Mouse (Mus musculus) gastrocnemius, adult 18-20 months (tissue): Measurements from ENCODE around the gene Eif2b3. TPM values are rescaled to one million over a fixed set of nuclear protein-coding genes. Genes with fewer than 3 reads are reported as not detected.

Experiments
- DNase-seq: peaks from one replicate; pipeline ENCODE4 v3.0.0; 2021; ENCODE audit warnings: low spot score
- long read RNA-seq, 2 experiments: library from polyadenylated mRNA; stranded (forward); transcript quantifications; one replicate each; pipeline ENCODE4 v2.0.0; 2021
- total RNA-seq, 2 experiments: library from RNA; stranded (reverse); gene quantifications; 2 replicates each; pipeline ENCODE4 v1.2.3; 2021

Gene Eif2b3
- total RNA-seq: 10 to 100 TPM; 19.9 to 21.1 TPM
- long read RNA-seq, experiment 1, transcript Eif2b3-203 (12 exons, 1,555 nt): major isoform, 32 of 42 reads
- long read RNA-seq, experiment 1, partial matches to known transcripts: 4 of 42 reads
- long read RNA-seq, experiment 1, other reads (novel, unspliced or antisense): 4 of 42 reads
- long read RNA-seq, experiment 2, transcript Eif2b3-203 (12 exons, 1,555 nt): major isoform, 31 of 39 reads
- long read RNA-seq, experiment 2, partial matches to known transcripts: 0 of 39 reads
- long read RNA-seq, experiment 2, other reads (novel, unspliced or antisense): 8 of 39 reads

DNA sequence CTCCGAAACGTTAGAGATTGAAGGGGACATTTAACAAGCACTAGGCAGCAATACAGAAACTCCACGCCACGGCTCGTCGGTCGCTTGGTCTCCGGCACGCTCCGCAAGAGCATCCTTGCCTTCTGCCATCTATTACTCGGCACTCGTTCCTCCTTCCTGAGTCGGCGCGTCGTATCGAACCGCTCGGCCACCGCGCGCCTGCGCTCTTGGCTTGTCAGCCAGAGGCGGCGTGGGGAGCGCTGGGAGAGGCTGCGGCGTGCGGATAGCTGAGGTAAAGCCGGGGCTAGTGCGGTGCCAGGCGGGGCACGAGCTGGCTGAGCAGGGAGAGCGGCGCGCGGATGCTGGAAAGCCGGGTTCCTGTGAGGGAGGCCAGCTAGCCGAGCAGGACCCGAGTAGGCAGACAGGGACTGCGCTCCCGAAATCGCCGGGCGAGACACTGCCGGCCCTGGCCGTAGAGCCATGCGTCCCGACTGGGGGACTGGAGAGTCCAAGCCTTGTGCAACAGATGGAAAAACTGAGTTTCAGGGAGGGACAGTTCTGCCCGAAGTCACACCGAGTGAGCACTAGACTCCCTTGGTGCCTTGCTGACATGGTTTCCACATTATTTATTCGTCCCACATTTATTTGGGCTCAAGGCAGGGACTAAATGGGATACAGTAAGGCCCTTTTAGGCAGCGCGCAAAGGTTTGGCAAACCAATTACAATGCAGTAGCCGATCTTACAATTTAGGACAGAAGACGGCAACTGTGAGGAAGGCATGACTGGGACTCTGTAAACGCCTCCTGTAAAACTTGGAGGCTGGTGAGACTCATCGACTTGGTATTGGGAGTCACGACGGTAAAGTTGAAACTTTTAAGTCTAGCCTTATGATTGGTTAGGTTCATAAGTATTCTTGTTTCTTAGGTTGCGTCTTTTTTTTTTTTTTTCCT is at the start of gene Eif2b3:
TSS of gene Eif2b3 (plus strand) at position 197 of the 929 bp plus-strand sequence.
- DNase-seq: peak; percentile 90

GRCm38 (mm10) chr4:116976503-116976902 is 42.7 kb upstream of the Eif2b3 start:
- DNase-seq: no peak

GRCm38 (mm10) chr4:116985681-116986080 is 33.5 kb upstream of the Eif2b3 start:
- no peak for DNase-seq

DNA sequence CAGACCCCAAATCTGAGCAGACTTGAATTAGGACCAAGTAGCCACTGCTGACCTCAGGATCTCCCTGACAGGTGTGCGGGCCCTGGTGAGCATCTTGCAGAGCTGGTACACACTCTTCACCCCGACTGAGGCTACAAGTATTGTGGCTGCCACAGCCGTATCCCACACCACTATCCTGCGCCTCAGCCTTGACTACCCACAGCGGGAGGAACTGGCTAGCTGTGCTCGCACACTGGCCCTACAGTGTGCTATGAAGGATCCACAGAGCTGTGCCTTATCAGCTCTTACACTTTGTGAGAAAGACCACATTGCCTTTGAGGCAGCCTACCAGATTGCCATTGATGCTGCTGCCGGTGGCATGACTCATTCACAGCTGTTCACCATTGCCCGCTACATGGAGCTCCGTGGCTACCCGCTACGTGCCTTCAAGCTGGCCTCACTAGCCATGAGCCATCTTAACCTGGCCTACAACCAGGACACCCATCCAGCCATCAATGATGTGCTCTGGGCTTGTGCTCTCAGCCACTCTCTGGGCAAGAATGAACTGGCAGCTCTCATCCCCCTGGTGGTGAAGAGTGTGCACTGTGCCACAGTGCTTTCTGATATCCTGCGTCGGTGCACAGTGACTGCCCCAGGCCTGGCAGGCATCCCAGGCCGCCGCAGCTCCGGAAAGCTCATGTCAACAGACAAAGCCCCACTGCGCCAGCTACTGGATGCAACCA is 32.6 kb upstream of the Eif2b3 start:
- peak; percentile 29 for DNase-seq

GRCm38 (mm10) chr4:116987122-116987456 is 32.1 kb upstream of the Eif2b3 start:
- DNase-seq: no peak

GRCm38 (mm10) chr4:116989731-116990130 is 29.5 kb upstream of the Eif2b3 start:
- no peak for DNase-seq

DNA sequence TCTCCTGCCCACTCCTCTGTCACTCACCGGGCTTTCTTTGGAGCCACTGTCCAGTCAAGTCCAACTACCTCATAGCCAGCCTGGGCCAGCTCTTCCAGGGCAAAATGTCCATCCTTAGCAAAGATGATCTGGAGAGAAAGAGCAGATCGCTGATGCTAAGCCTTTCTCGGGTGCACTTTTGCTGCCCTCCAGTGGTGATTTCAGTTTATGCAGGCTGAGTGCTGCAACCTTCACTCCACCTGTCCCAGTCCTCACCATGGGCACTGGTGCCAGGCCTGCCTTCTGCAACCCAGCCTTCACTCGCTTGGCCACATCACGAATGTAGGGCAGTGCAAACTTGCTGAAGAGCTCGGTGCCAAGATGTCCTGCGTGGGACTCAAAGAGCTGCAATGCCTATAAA is 27.8 kb upstream of the Eif2b3 start:
- DNase-seq: peak; percentile 86

DNA sequence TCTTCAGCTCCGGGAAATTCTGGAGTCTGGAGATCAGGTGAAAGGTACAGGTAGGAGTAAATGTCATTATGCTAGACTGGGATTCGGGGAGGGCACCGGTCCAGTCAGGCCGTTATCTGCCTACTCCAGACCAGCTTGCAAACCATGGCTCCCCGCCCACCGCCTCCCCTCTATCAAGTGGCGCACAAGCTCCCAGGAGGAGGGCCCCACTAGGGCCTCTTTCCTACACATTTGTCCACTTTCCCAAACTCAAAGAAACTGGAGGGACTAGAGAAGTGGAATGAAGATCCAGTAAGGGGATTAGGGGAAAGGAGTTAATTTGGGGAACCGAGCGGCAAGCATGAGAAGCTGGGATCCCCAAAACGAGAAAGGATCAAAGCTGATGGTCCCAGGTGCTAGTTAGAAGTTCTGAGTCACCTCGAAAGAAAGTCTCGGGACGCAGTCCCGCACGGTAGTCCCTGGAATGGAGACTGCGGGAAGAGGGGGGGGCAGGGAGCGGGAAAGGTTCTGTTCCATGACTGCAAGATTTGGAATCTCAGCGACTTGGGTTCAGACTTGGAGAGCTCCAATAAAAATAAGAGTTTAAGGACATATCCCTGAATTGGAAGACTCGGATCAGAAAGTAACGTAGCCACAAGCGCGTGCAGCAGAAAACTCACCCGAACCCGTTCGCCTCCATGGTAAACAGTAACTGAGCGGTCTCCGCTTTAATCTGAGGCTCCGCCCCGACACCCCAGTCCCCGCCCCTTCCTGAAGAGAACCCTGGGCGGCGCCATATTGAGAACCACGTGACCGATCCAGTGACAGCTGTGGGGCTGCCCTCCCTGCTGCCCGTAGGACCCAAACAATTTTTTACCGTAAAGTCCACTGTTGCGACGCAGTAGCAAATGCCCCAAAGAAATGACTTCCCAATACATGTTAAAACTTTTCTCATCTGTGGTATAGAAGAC is 25.3 kb upstream of the Eif2b3 start, which contains the start of gene Urod:
TSS of gene Urod (minus strand) at position 742 of the 950 bp plus-strand sequence.
- DNase-seq: peak; percentile 97

DNA sequence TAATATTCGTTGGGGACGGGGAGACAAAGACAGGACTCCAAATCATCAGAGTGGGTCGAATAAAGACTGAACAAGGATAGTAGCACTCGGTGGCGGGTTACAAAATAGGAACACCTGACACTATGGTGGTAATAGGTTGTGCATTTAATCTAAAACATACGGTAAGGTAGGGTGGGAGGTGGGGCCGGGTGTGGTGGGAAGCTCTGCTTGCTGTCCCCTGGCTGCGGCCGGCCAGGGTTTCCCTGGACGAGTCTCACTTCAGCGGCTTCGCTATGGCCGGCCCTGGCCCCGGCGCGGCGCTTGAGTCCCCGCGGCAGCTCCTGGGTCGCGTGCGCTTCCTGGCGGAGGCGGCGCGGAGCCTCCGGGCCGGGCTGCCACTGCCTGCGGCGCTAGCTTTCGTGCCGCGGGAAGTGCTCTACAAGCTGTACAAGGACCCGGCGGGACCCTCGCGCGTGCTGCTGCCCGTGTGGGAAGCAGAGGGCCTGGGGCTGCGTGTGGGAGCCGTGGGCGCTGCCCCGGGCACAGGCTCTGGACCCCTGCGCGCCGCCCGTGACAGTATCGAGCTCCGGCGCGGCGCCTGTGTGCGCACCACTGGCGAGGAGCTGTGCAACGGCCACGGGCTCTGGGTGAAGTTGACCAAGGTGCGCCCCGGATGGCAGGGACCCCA is 23.9 kb upstream of the Eif2b3 start, which contains the start of gene Hectd3:
TSS of gene Hectd3 (plus strand) at position 187 of the 667 bp plus-strand sequence.
- peak; percentile 60 for DNase-seq

GRCm38 (mm10) chr4:116995798-116996135 is 23.4 kb upstream of the Eif2b3 start:
- peak; percentile 40 for DNase-seq

GRCm38 (mm10) chr4:116999513-117000154 is 19.6 kb upstream of the Eif2b3 start:
- DNase-seq: no peak

DNA sequence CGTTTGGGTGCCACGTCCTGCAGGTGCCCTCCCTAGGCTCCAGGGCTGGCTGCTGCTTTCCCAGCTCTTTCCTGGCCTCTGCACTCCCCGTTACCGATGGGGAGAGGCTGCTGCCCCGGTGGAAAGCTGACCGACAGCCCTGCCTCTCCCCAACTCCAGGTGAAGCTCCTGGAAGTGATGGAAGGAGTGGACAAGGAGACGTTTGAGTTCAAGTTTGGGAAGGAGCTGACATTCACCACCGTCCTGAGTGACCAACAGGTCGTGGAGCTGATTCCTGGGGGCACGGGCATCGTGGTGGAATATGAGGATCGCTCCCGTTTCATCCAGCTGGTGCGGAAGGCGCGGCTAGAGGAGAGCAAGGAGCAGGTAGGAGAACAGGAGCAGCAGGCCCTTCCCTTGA is 17.2 kb upstream of the Eif2b3 start:
- no peak for DNase-seq

GRCm38 (mm10) chr4:117002543-117003521 is 16.4 kb upstream of the Eif2b3 start:
- peak; percentile 65 for DNase-seq

- DNase-seq: no peak
Measured at GRCm38 (mm10) chr4:117004649-117005048, 14.6 kb upstream of the Eif2b3 start.

- no peak for DNase-seq
Measured at GRCm38 (mm10) chr4:117005611-117006400, 13.4 kb upstream of the Eif2b3 start.

DNA sequence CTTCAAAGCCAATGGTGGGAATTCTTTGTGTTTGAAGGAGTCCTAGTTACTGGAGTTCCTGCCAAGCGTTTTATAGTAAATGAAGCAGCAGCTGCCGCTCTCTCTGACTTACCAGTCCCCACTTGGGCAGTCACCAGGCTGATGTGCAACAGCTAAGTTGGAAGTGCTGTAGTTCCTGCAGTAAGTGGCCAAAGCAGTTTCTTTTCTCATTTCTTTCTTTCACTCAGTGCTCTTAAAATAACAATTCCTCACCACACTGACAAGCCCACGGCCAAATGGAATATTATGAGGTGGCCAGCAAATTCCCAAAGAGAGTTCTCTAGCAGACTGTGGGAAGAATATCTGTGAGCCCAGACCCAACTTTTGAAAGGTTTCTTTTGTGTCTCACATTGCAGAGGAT is 12.1 kb upstream of the Eif2b3 start:
- DNase-seq: no peak

DNA sequence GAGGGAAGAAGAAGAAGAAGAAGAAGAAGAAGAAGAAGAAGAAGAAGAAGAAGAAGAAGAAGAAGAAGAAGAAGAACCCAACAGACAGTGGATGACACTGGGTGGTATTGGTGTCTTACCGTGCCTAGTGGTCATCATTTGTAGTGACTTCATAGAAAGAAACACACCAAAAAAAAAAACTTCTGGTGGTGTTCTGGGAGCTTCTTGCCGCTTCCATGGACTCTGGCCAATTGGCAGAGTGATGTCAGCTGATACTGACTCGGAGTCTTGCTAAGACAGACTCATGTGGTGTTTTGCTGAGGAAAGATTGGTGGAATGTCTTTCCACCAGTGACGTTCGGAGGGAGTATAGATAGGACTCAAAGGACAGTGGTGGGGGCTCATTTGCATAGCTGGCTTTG is 9.0 kb upstream of the Eif2b3 start:
- DNase-seq: no peak

- DNase-seq: no peak
Measured at GRCm38 (mm10) chr4:117013596-117013995, 5.6 kb upstream of the Eif2b3 start.
